Mouse (Mus musculus) right cerebral cortex, adult 2 months (tissue): ENCODE measurements around the gene Itgb3bp.

Source experiments
- DNase-seq, 2 experiments: peaks; one replicate each; pipeline ENCODE4 v3.0.0; 2021 to 2022; ENCODE audit warnings: low spot score in 2 of 2

The Itgb3bp gene

DNA sequence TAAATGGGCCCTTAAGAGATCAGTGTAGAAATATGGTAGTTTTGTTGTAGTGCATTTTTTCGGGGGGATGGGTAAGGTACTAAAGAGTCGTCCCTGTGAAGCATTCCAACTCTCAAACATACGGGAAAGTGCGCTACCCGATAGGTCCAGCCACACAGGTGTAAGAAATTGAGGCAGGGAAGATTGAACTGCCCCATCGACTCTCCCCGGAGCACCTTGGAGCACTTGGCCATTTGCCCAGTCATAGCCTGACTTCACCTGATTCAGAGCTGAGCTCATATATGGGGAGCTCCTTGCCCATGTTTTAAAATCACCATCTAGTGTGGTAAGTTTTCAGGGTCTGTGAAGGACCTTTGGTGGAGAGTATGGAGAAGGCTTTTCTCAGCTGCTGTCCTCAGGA lies 5.2 kb upstream of the Itgb3bp start:
- no peak for DNase-seq

DNA sequence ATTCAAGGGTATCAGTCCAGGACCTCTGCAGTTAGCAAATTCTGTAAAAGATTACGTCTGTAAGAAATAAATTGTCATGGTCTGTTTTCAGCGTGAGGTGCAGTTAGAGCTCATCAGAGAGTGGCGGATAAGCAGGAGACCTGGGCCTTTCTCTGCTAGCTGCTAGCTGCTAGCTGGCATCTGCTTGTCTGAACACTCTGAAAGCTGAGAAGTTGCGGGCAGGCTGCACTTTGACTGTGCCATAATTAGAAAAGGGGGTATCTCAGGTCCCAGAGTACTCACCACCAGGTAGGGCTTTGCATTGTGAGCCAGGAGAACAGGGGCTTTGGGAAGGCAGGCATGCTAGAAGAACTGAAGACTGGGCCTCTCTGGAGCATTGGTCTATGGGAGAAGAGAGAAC lies 2.2 kb upstream of the Itgb3bp start:
- DNase-seq, result no peak

DNA sequence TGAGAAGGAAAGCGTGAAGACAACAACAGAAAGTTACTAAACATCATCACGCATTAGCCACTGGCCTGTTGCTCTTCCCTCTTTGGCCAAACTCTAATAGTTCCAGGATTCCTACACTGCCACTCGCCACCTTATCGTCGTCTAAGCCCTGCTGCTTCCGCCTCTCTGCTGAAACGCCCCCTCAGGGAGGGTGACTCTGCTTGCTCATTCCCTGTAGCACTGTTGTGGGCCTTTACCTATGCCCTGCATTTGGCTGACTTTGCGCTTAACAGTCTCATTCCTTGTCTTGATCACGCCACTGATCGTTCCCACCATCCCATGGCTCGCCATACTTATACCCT lies 1.6 kb upstream of the Itgb3bp start:
- no peak for DNase-seq

DNA sequence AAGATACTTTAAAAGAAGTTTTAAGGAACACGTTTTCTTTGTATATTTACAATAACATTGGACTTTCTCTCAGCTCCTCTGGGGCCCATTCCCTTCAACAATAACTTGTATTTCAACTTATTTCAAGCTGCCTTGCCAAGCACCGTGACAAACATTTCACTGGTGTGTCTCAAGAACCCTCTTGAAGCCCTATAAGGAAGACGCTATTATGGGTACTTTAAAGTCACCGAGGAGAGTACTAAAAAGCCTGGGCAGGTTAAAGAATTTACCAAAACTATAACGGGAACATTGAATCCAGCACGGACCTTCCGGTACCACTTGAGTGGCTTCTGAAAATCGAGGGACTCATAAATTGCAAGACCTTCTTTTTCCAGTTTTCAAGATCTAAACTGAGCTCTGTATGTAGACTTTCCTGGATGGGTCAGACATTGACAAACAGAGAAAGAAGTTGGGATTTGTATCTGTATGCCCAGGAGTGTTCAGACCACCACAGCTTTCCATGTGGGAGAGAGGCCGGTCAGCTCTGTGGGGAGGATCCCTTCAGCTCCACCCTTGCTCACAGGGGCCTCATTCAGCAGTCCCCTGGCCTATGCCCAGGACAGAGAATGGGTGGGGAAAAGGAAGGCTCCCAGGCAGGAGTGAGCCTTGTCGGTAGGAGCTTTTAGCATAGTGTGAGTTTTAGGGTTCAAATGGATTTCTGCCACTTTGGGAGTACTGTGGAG lies 1.1 kb upstream of the Itgb3bp start:
- DNase-seq, result no peak

DNA sequence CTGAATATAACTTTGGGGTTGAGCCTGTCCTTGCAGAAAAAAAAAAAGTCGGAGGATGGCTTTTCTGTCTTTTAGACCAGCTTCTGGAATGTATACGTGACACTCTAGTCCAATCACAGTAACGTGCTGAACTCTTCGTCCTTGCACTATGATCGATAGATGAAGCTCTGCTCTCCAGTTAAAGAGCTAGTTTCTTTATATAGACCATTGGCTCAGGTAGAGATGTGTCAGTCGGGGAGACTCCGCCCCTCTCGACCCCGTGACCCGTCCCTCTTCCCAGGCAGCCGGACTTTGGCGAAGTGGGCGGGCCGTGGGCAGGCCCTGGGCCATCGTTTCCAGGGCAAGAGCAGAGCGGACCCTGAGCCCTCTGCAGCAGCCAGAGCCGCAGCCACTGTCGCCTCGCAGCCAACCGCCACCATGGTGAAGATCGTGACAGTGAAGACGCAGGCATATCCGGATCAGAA lies 432 bp downstream of the Itgb3bp start, which contains the start of gene Pgm1:
TSS of gene Pgm1 (plus strand) at position 266 of the 464 bp plus-strand sequence.
- DNase-seq, result no peak

DNA sequence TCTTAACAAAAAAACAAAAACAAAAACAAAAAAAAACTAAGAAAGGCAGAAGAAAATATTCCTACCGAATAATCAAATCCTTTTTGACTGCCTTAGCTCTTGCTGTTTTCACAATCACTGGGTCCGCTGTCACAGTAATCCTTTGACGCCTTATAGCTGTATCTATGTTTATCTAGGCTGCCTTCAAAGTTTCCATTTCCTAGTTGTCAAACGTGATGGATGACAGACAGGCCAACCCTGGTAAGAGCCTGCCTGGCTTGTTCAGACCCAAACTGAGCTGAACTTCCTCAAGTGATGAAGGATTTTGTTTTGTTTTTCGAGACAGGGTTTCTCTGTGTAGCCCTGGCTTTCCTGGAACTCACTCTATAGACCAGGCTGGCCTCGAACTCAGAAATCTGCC lies 1.1 kb downstream of the Itgb3bp start:
- DNase-seq, result no peak

DNA sequence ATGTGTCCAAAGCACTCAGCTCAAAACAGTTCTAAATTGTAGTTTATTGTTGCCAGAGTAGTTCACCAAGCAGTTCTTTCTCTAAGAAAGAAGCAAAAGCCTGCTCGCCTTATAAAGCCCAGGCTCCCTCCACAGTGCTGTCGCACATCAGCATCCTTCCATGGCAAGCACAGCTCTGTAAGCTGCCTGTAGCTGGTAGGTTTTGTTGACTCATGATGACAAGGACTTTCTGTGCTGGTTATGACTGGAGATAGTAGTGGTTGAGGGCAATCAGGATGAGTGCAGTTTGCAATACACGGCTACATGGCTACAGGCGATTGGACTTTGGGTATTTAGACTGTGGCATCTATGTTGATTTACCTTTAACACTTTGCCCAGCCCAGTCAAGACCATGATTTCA lies 3.2 kb downstream of the Itgb3bp start:
- DNase-seq, result no peak

DNA sequence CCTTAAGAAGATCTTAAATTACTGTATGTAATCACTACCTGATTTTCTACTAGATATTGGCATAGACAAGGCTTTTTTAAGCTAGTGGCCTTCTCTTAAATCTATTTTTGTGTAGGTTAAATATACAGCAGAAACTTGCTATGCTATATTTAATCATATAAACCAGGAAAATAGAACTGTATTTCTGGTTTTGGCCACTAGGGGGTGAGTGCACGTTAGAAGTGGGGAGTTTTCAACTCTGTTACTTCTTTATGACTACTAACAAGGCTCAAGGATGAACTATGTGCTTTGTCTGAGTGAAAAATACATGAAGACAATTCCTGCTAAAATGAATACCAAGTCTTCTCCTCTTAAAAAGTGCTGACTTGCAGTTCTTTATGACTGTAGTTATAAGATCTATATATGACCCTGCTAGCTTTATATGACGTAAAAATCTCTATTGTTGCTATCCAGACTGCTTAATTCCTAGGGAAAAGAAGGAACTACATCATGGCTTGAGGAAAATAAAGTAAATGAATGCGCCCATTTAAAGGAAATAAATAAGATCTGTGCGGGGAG lies 15.6 kb downstream of the Itgb3bp start:
- DNase-seq, result no peak

DNA sequence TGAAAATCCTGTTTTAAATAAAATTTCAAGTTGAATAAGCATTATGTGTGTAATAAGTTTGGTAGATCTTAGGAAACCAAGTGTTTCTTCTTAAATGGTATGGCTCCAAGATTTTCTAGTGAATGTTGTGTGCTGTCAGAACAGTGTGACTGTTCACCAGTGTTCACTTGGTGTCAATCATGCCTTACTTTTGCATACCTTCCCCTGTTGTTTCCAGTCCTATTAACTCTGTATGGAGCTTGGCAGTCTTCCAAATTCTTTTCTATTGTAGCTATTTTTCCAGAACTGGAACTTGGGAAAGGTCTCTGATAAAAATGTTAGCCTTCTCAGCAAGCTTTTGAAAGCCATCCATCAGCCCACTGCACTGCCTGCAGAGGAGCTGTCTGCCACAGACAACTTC lies 47.2 kb downstream of the Itgb3bp start:
- DNase-seq, result no peak

DNA sequence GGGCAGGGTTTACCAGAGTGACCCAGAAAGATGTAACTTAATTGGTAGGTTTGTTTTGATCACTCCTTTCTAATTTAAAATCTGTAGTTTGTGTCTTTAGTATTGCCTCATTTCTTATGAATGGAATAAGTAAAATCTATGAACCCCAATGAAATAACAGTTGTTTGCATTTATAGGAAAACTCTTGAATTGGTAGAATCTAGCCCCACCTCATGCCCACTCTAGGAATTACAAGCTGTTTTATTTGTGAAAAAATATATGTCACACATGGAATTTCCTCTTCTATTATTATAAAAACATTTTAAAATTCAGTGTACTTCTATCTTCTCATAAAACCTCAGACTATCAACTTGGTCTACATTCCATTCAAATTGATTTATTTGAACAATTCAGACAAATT lies 47.7 kb downstream of the Itgb3bp start:
- peak; percentile 34 to 58 for DNase-seq

DNA sequence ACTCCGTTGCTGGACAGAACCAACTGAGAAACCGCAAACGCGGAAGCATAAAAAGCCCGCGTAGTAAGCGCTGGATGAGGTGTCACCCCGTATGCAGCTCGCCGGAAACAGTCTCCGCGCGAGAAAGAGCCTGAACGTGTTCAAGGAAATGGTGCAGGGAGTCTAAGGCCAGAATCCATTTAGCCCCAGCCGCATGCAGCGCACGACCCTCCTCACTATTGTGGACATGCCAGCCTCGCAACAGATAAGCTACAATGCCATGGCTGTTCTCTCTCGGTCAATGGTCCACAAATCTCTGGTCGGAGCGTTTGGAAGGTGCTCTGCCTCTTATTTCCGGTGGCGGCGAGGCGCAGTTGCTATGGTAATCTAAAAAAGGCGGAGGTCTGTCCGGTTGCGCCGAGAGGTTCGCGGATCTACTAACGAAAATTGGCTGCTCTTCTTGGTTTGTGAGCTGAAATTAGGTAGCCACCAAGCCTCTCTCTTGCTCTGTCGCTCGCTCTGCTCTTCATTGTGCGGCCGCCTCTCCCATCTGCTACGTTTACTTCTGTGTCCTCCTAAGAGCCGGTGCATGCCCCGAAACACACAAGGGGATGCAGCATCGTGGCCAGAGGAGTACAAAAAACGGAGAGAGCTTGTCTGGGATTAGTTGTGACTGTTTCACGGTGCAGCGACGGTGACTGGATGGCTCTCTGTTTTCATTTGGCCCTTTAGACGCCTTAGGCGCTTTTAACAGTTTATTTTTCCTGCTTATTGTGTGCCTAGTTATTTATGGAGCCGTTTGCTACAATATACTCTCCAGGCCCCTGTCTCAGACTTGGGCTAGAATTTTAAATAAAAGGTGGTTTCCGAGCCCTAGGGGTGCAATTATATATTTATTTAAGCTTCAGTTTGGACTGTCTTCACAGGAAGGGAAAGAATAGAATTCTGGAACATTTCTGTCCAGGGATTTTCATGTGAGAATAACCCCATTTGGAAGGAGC lies 100.2 kb downstream of the Itgb3bp start, which contains the start of gene Efcab7:
TSS of gene Efcab7 (plus strand) at position 105 of the 980 bp plus-strand sequence.
- DNase-seq, result peak; percentile 91 to 92

DNA sequence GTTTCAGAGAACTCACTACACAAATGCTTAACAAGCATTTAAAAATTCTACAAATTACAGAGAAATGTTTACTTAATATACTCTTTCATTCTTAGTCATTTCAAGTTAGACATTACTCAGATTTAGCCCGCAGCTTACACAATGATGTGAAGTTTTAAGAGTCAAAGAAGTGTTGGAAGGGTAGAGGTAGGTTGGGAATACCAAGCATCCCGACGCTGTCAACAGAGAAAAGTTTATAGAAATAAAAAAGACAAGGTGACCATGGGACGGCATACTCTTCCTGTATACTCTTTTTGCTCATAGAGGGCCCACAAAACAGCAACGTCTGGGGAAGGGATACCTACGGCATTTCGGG lies 100.9 kb downstream of the Itgb3bp start:
- DNase-seq, result no peak

DNA sequence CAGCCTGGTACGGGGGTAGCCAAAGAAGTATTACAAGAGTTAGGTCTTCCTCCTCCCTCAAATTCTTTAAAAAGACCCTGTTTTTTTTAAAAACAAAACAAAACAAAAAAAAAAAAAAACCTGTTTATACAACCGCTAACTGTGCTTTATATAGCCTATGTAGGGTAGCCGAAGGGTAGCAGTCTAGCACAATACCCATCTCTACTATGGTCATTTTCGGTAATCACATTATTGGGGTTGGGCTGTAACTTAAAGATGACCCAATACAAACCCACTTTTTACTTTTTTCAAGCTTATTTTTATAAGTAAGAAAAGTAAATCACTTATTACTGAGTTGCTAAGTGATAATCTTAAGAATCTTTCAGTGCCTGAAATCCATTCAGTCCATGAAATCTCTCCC lies 101.3 kb downstream of the Itgb3bp start:
- no peak for DNase-seq

DNA sequence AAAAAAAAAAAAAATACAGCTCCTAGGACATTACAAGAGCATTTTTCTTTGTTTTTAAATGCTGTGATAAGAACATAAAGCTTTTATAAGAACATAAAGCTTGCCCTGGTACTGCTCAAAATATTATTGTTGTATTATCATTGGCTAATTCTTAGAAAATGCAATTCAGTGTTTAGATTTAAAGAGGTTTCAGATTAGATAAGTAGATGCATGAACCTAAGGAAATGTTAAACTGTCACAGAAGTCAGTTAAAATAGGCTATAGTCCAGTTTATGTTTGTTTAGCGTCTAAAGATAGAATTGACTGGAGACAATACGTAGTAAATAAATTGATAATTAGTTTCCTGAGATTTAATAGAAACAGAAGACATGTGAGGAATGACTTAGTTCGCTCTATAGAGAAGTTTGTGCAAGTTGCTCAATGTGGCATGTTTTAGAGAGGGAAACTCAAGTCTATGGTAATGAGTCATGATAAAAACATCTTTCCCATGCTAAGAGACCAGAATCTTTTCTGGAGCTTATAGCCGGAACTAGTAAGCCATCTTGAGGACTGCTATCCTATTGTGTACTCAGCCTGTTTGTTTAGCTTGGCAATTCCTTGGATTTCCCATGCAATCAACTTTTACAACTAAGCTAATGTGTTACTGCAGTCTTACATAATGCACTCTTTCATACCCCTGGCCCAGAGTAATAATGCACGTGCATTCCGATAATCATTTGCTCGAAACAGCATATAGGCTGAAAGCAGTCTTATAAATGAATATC lies 112.7 kb downstream of the Itgb3bp start:
- DNase-seq, result no peak

DNA sequence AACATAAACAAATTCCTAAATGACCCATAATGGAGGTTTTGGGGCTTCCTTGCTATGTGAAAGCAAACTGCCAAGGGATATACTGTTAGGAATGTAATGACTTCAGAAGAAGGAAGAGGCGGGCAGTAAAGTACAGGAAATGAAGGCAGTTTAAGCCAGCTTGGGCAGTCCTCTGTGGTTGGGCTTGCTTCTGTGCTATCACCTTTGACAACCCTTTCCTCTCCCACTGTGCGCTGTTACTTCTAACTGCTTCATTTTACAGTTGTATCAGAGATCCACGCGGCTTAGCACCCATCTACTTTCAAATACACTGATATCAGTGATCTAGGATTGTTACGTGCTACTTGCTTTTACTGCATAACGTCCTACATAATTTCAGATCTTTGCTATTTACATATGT lies 137.2 kb downstream of the Itgb3bp start:
- no peak for DNase-seq

DNA sequence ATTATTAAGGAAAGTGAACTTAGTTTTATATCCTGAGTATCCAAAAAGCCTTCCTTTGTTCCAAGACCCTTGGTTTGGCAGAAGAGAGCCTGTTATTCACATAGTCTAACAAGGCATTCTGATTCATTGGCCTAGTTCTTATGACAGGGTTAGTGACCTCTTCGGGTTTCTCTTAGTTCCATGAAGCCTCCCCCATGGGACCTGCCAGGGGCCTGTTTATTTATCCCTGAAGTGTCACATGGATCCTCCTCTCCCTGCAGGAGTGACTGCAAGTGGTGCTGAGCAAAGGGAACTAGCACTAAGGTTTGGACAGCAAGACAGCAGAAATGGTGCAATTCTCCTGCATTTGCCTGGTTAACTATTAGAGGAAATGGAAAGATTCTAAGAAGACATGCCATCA lies 156.6 kb downstream of the Itgb3bp start:
- DNase-seq, result no peak

DNA sequence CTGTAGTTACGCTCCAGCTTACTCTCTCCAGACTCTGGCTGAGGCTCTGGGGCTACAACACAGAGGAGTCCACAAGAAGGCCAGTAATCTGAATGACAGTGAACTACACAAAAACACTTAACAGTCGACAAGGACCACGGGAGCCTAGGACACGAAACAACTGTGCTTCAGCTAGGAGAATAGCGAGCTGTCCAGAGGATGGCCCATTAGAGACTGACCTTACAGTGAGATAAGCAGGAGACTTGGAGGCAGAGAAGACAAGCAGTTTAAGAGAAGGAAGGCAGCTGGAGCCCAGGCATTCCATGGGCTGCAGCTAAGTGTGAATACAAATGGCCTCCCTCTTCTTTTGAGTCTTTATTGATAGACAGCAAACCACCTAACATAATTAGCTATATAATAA lies 159.1 kb downstream of the Itgb3bp start:
- no peak for DNase-seq

DNA sequence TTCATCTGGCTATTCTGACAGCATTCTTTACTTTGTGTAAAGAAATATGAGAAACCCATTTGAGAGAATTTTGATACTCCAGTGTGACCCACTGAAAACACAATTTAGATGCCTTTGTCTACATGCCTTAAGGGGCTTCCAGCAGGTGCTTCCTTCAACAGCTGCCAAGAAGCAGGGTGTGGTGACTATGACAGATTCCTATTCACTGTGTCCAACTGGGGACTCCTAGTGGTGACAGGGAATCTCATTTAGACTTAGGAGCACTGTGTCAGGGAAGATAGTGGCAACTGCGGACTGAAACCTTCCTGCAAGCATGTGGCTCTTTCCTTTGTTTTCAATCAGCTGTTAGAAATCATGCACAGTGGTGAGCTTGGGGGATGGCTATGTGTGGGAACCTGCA lies 162.9 kb downstream of the Itgb3bp start:
- peak in 1 of 2 experiments; percentile 17 for DNase-seq

DNA sequence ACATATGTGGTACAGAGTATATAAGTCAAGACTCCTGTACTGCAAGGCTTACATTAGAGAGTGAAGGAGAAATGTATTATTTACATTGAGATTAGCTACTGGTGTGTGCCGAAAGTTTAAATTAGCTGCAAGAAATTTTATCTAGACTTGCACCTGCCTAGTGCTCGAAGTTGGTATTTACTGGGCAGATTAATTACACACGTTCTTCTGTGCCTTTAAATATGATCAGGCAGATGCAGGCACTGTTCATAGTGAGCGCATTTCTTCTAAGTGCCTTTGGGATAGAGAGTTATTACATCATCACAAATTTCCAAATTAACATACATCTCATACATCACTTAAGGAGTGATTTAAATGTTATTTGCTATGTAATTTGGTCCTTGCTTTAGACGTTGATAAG lies 163.3 kb downstream of the Itgb3bp start:
- no peak for DNase-seq

DNA sequence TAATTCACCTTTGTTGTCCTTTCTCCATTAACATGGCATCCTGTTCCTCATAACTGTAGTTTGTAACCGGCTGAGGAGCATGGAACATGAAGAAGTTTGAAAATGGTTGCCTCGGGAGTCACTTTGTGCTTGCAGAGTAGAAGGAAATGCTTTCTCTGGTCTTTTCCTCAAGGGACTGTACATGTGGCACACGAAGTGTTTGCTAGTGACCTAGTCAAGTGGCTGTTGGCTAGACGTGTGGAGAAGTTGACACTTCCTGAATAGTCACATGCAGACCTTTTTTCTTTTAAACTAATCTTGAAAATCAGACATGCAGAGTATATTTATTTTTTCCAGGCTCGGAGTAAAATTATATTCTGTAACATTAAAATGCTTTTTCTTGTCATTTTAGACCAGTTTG lies 177.2 kb downstream of the Itgb3bp start:
- no peak for DNase-seq

DNA sequence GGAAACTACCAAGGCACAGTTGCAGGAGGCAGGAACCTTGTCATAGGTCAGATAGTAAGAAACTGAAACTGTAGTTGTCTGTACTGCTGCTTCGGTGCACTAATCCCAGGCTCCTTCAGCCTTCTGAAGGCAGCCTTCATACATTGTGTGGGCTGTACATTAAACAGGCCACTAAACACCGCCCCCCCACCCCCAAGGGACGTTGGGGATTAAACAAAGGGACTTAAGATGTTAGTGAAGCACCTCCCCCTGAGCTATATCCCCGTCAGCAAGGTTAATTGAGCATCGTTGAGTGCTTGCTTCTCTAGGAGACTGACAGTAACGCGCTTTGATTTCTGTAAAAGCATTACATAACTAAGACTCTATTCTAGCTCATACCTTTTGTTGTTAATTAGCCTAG lies 189.8 kb downstream of the Itgb3bp start:
- no peak for DNase-seq

DNA sequence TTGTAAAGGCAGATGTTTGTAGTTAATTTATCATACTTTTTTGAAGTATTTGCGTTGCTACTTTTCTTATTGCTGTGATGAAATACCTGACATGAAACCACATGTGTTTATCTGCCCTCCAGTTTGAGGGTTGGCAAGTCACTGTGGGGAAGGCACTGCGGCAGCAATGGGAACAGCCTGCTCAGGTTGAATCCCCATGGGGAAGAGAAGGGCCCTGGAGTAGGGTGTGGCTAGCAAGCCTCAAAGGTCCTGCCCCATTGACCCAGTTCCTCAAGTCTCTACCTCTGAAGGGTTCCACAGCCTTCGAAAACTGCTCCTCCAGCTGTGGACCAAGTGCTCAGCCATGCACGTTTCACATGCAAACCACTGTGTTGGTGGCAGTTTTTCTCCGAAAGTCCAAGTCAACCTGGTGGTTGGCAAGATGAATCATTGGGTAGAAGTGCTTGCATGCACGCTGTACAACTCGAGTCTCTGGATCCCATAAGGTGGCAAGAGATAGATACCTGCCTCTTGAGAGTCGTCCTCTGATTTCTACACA lies 203.6 kb downstream of the Itgb3bp start:
- DNase-seq, result no peak
